Comparison of ENCODE assay signal across 29 mouse cellular contexts in genomic region chr11:39999483-39999882, GRCm38 (mm10).
DNase-seq lines count a peak whose midpoint lies in the region; ATAC-seq and TF ChIP-seq lines count a peak whose summit lies in the region.
"Had no signal": no experiment of that assay in that cellular context is flagged by ENCODE, and none has a peak within 500 bp of the region (broad histone marks: within the 10 kb centered on the region; RNA-seq: fewer than 3 reads in every experiment).

No protein-coding gene starts in this region.

- H3K4me3 ChIP-seq in forebrain, embryonic 14.5 days (ENCODE audit: low read depth, low read length): no peak overlapping the region
- H3K4me3 ChIP-seq in forebrain, embryonic 10.5 days: no peak overlapping the region
- H3K4me3 ChIP-seq: embryonic facial prominence, embryonic 12.5 days; embryonic facial prominence, embryonic 15.5 days; forebrain, embryonic 15.5 days; heart, embryonic 12.5 days; heart, embryonic 15.5 days; hindbrain, embryonic 12.5 days; hindbrain, embryonic 15.5 days had no signal

- H3K27ac ChIP-seq in forebrain, embryonic 14.5 days (ENCODE audit: low read depth, low read length): no peak overlapping the region
- H3K27ac ChIP-seq in forebrain, embryonic 10.5 days: no peak overlapping the region
- H3K27ac ChIP-seq: embryonic facial prominence, embryonic 12.5 days; embryonic facial prominence, embryonic 15.5 days; forebrain, embryonic 15.5 days; heart, embryonic 15.5 days; hindbrain, embryonic 12.5 days; hindbrain, embryonic 15.5 days had no signal

- H3K27me3 ChIP-seq in forebrain, embryonic 14.5 days (replicated peaks; ENCODE audit: control insufficient read depth, insufficient read depth, low read length): no peaks in the 10 kb centered on the region
- H3K27me3 ChIP-seq in forebrain, embryonic 10.5 days (ENCODE audit: poor library complexity, severe bottlenecking): no peaks in the 10 kb centered on the region
- H3K27me3 ChIP-seq: CH12.LX; embryonic facial prominence, embryonic 12.5 days; embryonic facial prominence, embryonic 15.5 days; forebrain, embryonic 15.5 days; heart, embryonic 12.5 days; heart, embryonic 15.5 days; hindbrain, embryonic 12.5 days; hindbrain, embryonic 15.5 days; Patski had no signal

- DNase-seq in embryo, embryonic 11 days: peak; percentile 20
- no peak for DNase-seq in embryo, embryonic 10 days (ENCODE audit: low spot score)
- DNase-seq in forebrain, embryonic 14.5 days (ENCODE audit: low spot score): peak; percentile 34
- no peak for DNase-seq in forebrain, embryonic 10.5 days (ENCODE audit: extremely low spot score, low spot score)
- peak; percentile 57 for DNase-seq in brain, embryonic 14.5 days (ENCODE audit: low read depth)
- DNase-seq in liver: no peak
- DNase-seq: adrenal gland, postnatal 10 days; adrenal gland, postnatal 36 days; B cell, adult 2 months; cerebellum, adult 11 months; cerebellum, adult 2 months; cerebellum, adult 9-11 months; cerebellum, postnatal 25 days; gastrocnemius, postnatal 25 days; heart, adult 18-20 months; heart, postnatal 10 days; heart, postnatal 36 days; kidney, adult 2 months had no signal

- ATAC-seq in forebrain, embryonic 14.5 days: no peak
- ATAC-seq: forebrain, embryonic 15.5 days; intestine, postnatal 0 days; Patski had no signal

- TF ChIP-seq CTCF in brain, embryonic 14.5 days (IDR thresholded peaks at IDR 0.05; ENCODE audit: borderline replicate concordance, extremely low read depth, insufficient read depth, insufficient read length): no peak

- no peak overlapping the region for H3K4me2 ChIP-seq in forebrain, embryonic 14.5 days (ENCODE audit: low read length)
- H3K4me2 ChIP-seq: embryonic facial prominence, embryonic 12.5 days; embryonic facial prominence, embryonic 15.5 days; forebrain, embryonic 15.5 days; heart, embryonic 12.5 days; heart, embryonic 15.5 days; hindbrain, embryonic 12.5 days; hindbrain, embryonic 15.5 days had no signal

- no peaks in the 10 kb centered on the region for H3K4me1 ChIP-seq in forebrain, embryonic 14.5 days (ENCODE audit: control insufficient read depth, insufficient read depth, low read length)
- 0 out of 2 replicates have a peak, but pooled peaks cover 6% of the 10 kb centered on the region for H3K4me1 ChIP-seq in forebrain, embryonic 10.5 days
- H3K4me1 ChIP-seq: embryonic facial prominence, embryonic 12.5 days; embryonic facial prominence, embryonic 15.5 days; forebrain, embryonic 15.5 days; heart, embryonic 12.5 days; heart, embryonic 15.5 days; hindbrain, embryonic 12.5 days; hindbrain, embryonic 15.5 days had no signal

- WGBS in forebrain, embryonic 14.5 days: 9% methylated on average over 2 of the region's 2 CpGs
- WGBS in forebrain, embryonic 10.5 days: 60% methylated on average over 2 of the region's 2 CpGs

- TF ChIP-seq POLR2A in brain, embryonic 14.5 days (IDR thresholded peaks at IDR 0.05; ENCODE audit: borderline replicate concordance, extremely low read depth, insufficient read depth, insufficient read length, poor library complexity, severe bottlenecking): no peak

- no peak overlapping the region for H3K9ac ChIP-seq in forebrain, embryonic 14.5 days (ENCODE audit: low read length)
- H3K9ac ChIP-seq: embryonic facial prominence, embryonic 12.5 days; embryonic facial prominence, embryonic 15.5 days; forebrain, embryonic 15.5 days; heart, embryonic 12.5 days; heart, embryonic 15.5 days; hindbrain, embryonic 12.5 days; hindbrain, embryonic 15.5 days had no signal

- no peaks in the 10 kb centered on the region for H3K36me3 ChIP-seq in forebrain, embryonic 14.5 days (ENCODE audit: control insufficient read depth, insufficient read depth, low read length)
- no peaks in the 10 kb centered on the region for H3K36me3 ChIP-seq in forebrain, embryonic 10.5 days (replicated peaks)
- H3K36me3 ChIP-seq: embryonic facial prominence, embryonic 12.5 days; embryonic facial prominence, embryonic 15.5 days; forebrain, embryonic 15.5 days; G1E; heart, embryonic 12.5 days; heart, embryonic 15.5 days; hindbrain, embryonic 12.5 days; hindbrain, embryonic 15.5 days had no signal

- no peaks in the 10 kb centered on the region for H3K9me3 ChIP-seq in forebrain, embryonic 14.5 days (replicated peaks; ENCODE audit: control insufficient read depth, low read length)
- H3K9me3 ChIP-seq in forebrain, embryonic 10.5 days: no peaks in the 10 kb centered on the region
- H3K9me3 ChIP-seq: embryonic facial prominence, embryonic 12.5 days; embryonic facial prominence, embryonic 15.5 days; forebrain, embryonic 15.5 days; G1E; heart, embryonic 12.5 days; heart, embryonic 15.5 days; hindbrain, embryonic 12.5 days; hindbrain, embryonic 15.5 days had no signal

Comparison
In these comparisons a context has a peak if more than half of its experiments do, and no peak if none do; other contexts are left out.
1. DNase-seq: peak in embryo, embryonic 11 days (single experiment), forebrain, embryonic 14.5 days (single experiment) and brain, embryonic 14.5 days (single experiment); none in embryo, embryonic 10 days (single experiment), forebrain, embryonic 10.5 days (single experiment) and liver (single experiment).